Mouse (Mus musculus) frontal cortex, postnatal 10 days (tissue): ENCODE measurements at regions not wholly inside any gene's neighbourhood (a gene's known extent, or its start where the extent isn't known, plus 50 kb on each side); places are given as distances from the start of the nearest gene placed in this dataset.
A peak's percentile ranks its signal among the peaks of the same experiment; 100 is the strongest.

Experiments
- DNase-seq, 2 experiments: peaks; one replicate each; pipeline ENCODE4 v3.0.0; 2022; ENCODE audit warnings: low spot score in 2 of 2, mixed read lengths in 1 of 2

DNA sequence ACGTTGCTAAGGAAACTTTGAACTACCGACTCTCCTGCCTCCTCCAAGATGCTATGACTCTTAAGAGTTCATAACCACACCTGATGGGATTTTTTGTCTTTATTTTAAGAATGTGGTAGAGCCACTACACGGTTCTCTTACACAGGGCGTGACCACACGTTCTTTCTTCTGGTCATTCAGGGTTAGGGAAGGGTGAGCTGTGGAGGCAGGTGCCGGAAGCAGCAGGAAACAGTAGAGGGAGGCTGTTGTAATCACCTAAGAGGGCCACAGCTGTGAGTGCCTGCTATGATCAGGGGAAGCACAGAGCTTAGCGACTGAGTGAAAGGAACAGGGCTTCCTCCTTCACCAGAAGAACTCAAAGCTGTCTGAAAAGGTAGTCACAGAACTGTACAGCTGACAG lies 50.6 kb upstream of the Larp1 start:
- no peak for DNase-seq

DNA sequence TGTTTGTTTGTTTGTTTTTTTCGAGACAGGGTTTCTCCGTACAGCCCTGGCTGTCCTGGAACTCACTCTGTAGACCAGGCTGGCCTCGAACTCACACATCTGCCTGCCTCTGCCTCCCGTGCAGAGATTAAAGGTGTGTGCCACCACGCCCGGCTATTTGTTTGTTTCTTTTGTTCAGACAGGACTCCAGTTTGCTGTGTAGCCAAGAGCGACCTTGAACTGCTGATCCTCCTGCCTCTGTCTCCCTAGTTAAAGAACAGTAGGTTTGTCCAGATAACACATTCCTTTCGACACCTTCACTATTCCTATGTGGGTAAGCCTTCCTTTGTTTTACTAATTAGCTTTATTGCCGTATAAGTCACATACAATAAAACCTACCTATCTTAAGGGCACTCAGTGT lies 52.0 kb upstream of the Larp1 start:
- DNase-seq: no peak

DNA sequence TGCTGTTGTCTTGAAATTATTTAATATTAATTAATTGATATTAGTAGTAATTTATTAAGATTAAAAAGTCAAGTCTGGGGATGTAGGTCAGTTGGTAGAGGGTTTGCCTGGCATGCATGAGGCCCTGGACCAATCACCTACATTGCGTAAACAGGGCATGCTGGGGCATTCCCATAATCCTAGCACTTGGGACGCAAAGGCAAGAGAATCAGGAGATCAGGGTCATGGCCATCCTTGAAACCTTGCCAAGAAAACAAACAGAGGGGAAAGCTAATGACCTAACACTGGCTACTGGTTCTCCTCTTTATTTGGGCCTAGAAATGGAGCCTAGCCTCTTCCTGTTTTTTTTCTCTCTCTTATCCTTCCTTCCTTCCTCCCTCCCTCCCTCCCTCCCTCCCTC lies 52.8 kb upstream of the Larp1 start:
- DNase-seq: no peak

DNA sequence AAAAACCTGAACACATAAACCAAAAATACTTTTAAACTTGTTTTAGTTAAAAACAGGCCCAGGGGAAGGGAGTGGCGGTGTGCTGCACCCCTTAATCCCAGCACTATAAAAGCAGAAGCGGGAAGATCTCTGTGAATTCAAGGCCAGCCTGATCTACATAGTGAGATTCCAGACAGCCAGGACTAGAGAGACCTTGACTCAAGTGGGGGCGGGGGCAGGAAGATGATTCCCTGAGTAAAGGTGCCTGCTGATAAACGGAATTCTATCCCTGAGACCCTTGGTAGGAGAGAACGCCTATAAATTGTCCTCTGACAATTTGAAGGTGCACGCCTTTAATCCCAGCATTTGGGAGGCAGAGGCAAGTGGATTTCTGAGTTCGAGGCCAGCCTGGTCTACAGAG lies 53.4 kb upstream of the Larp1 start:
- no peak for DNase-seq

DNA sequence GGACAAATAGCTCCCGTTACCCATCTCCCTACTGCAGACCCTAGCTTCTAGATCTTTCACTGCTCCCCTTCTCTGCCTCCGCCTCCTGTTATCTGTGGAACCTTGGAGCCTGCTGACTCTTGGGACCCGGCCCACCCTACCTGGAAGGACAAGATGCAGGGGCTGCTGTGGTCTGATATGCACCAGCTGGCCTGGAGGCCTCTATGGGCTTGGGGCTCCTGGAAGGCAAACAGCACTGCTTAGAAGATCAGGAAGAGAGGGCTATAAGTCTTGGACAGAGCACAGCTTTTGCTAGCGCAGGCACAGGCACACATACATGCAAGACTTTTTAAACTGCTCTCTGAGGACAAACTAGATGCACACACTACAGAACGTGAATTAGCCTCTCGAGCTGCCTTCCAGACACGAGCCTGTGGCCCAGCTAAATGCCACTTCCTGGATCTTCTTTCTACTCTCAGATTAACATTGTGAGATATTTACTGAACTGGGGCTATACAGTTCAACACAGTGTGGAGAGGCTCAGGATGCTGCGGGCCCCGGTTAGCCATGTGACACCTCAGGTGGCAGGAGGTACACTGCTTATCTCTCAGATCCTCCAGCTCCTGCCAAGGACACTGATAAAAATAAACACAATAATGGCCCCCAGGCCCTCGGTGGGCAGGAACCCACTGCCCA lies 54.2 kb upstream of the Larp1 start:
- no peak for DNase-seq

DNA sequence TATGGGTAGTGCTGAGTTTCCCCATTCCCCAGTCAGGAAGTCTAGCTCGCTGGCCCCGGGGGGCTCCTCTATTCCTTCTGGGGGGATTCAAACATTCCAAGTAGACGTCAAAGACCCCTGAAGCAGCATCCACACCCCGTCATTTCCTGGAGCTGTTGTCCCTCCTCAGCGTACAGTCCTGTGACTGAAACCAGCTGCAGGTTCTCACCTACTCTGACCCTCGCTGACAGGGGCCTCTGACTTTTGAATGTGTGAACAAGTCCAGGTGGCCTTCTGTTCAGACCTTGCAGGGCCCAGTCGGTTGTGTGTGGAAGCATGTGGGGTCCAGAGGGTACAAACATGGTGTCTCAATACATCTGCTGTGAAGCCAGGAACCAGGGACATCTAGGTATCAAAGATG lies 55.2 kb upstream of the Larp1 start:
- no peak for DNase-seq

DNA sequence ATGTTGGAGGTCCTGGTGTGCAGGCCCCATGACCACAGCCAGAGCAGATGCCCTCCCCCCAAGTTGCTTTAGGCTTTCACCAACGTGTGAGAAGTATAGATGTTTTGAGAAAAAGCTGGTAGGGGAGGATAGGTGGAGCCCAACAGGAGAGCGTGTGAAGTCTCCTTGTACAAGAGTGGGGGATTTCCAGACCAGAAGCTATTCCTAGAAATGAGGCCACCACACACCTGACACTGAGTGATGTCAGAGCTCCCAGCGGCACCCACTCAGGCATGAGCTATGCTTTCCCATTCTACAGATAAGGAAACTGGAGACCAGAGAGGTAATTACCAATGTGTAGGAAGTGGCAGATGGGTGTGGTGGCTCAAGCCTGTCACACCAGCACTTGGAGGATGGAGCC lies 56.2 kb upstream of the Larp1 start:
- no peak for DNase-seq

DNA sequence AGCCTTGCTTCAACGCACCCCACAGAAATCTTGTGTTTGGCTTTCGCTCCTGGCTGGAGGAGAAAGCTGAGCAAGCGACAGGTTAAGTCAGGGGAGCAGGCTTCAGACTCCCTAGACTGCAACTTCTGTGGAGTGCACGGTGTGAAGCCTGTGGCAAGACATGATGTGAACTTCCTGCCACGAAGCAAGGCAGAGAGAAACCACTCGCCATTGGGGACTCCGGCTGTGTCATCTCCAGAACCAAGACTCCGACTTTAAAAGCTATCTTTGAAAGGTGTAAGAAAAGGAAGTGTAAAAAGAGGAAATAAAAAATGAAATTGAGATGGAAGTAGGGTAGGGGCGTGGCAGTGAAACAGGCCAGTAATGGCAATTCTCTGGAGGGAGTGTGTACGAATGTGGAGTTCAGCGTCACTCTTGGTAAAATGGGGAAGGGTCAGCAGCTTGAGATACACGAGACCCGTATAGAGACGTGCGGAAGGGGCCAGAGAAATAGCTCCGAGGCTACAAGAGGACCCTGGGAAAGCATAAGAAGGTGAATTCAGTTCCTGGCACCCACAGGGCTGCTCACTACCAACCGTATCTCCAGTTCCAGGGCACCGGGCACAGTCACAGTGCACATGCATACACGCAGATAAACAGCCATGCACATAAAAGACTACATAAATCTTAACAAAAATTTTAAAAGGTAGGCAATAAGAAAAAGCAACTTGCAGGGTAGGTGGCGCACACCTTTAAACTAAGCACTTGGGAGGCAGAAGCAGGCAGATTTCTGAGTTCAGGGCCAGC lies 57.1 kb upstream of the Larp1 start:
- DNase-seq: no peak

DNA sequence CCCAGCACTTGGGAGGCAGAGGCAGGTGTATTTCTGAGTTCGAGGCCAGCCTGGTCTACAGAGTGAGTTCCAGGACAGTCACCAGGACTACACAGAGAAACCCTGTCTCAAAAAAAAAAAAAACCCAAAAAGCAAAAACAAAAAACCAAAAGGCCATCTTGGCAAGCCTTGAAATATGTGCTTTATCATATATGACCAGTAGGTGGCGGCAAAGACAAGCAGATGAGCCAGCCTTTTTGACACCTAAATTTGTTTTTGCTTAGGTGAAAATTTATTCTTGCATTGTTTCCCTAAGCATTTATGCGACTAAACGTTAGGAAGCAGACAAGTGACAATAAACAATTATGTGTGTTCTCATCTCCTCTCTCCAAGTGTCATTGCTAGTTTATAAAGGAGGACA lies 57.9 kb upstream of the Larp1 start:
- no peak for DNase-seq

DNA sequence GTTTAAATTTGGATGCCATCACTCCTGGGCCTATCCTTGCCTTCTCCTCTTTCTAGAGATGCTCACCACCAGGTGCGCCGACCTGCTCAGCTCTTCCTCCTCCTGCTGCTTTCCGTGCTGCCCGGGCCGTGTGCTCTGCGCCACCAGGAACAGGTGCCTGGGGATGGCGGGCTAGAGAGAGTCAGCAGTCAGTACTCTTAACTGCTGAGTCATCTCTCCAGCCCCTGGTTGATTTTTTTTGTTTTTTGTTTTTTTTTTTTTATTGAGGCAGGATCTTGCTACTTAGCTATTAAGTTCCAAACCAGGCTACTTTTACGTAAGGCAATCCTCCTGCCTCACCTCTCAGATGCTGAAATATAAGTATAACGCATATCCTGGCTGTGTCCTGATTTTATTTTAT lies 59.8 kb upstream of the Larp1 start:
- no peak for DNase-seq

DNA sequence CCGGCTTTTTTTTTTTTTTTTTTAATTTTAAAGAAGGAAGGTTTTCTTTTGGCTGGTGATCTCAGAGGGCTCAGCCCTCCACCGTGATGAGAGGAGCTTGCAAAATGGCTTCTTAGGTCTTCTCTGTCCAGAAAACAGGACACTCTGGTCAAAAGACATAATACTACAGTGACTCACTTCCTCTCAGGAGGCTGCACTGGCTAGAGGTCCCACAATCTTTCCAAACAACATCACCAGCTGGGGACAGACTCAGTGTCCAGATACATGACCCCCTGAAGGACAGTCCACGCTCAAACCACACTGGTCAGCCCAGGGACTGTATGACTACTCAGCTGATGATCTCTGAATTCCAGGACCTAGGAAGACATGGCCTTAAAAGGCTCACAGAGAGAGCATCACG lies 61.5 kb upstream of the Larp1 start:
- no peak for DNase-seq

DNA sequence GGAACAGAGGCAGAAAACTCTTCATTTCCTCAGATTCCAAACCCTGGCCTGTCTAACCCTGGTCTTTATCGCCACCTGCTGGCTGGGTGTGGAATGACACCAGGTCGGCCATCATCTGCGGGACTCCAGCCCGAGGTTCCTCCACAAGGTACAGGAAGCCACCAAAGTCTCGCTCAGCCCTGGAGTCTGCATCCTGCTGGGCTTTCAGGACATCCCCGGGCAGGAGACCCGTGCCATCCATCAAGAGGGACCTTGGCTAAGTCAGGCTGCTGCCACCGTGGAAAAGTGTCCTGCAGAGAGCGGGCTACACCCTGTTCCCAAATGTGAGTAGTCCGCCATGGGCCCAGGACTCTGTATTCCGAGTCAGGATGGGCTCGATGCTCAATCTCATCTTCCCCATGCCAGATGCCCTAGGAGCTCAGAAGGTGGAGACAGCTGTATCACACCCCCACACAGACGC lies 74.4 kb upstream of the Larp1 start:
- peak; percentile 50 to 84 for DNase-seq

DNA sequence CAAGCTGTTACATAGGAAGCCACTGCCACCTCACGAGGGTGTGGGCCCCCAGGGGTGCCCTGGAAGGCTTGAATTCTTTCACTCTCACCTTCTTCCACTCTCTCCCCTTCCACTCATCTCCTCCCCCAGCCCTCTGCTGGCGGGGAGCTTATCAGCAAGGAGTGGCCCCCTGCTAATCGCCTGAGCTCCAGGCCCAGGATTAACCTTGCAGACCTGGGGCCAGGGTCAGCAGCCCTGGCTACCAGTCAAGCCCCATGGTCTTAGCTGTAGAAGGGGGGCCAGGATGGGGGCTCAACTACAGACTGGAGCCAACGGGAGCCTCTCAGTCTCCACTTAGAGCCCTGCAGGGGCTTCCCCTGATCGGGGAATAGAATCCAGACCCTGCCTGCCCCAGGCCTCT lies 75.8 kb upstream of the Larp1 start:
- no peak for DNase-seq

DNA sequence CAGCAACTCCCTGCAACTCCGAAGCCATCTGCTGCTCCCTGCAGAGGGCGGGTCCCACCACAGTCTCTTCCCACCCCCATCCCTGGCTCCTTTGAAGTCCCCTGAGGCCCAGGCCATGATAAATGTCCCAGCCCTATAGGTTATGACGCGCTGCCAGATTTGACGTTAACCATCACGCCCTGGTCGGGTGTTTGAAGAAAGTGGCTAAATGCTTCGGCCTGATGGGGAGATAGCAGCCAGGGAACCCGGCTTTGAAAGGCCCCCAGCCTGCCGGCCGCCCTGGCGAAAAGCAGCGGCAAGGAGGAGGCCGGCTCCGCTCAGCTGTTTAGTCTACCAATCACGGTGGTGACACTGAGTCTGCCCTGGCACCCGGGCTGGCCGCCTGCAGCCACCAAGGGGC lies 79.4 kb upstream of the Larp1 start:
- DNase-seq: no peak

DNA sequence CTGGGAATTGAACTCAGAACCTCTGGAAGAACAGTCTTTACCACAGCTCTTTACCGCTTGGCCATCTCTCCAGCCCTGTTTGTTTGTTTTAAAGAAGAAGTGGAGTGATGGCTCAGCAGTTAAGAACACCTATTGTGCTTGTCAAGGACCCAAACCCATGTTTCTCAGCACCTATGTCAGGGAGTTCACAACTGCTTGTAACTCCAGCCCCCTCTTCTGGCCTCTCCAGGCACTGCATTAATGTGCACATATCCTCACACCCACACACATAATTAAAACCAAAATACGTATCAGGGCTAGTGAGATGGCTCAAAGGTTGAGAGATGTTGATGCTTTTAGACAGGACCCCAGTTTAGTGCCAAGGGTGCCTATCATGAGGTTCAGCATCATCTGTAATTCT lies 87.6 kb upstream of the Hand1 start:
- no peak for DNase-seq

DNA sequence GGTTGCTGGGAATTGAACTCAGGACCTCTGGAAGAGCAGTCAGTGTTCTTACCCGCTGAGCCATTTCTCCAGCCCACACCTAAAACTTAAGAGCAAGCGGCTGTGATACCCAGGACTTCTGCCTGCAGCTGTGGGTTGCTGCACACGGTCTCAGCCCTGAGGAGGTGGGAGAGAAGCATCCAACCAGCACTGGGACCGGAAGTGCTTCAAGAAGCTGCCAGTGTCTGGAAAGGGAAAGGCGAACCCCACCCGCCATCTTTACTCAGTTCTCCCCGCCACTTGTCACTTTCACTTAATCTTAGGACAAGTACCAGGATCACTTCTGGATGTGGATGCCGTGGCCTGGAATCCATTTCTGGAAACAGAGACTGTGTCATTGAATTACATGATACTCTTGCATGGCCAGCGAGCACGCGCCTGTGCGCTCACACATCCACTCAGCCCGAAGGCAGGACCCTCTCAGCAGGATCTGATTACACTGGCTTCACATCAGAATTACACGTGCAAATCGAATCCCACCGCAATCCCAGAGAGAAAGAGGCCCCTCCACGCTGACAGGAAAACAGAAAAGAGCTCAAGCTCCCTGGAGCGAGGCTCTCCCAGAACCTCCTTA lies 85.9 kb upstream of the Hand1 start:
- no peak for DNase-seq

DNA sequence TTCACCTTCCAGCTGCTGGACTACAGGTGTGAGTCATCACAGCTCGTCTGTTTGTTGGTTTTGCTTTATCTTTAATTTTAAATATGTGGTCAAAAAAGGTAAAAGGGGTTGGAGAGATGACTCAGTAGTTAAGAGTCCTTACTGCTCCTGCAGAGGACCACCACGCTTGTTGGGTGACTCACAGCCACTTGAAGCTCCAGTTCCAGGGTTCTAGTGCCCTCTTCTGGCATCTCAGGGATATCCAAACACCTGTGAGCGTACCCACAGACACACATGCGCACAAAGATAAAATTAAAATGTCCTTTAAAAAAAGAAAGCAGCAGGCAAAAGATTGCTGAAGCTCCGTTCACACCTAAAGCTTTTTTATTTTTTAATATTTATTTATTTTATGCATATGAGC lies 85.4 kb upstream of the Hand1 start:
- DNase-seq: no peak

DNA sequence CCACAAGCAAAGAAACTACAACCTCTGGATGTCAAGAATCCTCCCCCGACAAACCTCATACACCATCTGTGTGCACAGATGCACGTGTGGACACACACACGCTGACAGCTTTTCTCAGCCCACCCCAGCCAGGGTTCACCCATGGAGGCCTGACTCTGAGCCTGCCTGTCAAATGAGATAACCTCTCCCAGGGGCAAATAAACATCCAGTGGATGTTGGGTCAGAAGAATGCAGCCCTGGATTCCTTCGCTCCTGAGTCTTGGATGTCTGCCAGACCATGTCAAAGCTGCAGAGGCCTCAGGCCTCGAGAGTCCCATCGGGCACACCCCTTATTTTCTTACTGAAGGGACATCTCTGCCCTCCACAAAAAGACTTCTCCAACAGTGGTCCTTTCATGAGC lies 83.4 kb upstream of the Hand1 start:
- no peak for DNase-seq

DNA sequence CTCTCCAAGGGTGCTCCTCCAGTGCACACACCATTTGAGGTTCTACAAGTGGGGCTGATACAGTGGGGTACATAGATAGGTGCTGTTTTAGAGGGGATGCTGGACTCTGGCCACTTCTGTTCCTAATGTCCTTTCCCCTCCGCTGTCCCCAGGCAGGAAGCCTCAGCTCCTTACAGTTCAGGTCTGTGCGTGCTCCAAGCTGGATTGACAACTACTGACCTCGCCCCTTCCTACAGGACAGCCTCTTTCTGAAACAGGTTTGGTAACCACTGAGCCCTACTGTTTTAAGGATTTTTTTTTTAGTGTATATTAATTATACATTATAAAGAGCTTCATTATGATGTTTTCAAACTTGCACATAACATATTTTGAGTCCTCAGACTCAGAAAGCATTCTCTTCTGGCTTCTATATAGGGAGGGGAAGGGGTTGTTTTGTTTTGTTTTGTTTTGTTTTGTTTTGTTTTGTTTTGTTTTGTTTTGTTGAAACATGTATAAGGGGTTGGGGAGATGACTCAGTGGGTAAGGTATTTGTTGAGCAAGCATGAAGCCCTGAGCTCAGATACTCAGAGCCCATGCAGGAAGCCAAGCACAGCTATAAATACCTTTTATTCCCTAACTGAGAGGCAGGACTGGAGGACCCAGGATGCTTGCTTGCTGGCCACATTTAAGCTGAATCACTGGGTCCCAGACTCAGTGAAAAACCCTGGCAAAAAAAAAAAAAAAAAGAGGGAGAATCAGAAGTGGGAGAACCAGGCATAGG lies 81.4 kb upstream of the Hand1 start:
- DNase-seq: no peak

DNA sequence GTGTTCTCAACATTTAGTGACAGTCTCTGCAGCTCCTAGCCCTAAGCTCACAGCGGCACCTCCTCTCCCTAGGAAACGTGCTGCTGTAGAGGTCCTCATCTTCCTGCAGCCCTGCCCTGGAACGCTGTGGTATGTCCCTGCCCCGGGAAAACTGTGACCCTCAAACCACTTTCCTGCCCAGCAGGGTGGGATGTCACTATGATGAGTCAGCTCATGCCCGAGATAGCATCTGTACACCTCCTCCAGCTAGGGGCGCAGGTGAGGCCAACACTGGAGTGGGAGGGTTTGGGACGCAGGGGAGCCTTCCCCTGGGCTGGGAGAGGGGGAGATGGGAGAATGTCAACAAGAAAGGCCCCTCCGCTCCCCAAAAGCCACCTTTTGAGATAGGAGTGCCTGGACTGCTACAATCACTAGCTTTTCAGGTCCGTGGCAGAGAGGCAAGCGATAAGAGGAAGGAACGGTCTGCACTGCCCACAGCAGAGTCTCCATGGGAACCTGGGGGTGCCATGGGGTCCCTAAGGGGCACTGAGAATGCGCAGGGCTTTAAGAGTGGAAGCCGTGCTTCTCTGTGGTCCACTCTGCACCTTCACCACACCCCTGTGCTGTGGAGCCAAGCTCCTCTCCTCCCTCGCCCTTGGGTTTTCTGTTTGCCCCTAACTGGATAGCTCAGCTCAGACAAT lies 80.5 kb upstream of the Hand1 start:
- no peak for DNase-seq

DNA sequence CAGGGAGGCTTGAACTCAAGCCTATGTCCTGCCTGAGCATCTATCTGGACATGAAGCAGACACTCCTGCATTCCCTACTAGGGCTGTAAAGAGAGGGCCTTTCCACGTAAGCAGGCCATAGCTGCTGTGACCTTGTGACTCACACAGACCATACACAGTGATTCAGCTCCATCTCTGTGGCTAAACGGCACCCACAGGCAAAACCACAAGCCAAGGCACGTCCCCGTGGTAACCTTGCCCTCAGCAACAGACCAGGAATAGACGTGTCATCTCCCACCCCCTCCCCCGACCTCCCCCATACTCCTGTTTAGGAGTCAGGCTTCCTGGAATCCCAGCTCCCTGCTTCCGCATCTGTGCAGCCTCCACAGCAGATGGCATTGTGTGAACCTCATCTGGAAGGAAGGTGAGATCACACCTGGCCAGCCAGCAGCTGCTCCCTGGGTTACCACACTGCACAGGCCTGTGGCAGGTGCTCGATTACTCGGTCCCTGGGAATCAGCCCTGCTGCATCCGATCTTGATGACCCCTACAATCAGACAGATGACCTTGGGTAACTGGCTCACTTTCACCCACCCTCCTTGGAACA lies 79.2 kb upstream of the Hand1 start:
- no peak for DNase-seq
